Mouse (Mus musculus) midbrain, embryonic 13.5 days (tissue): ENCODE measurements around the gene Pigp. TPM values are rescaled to one million over a fixed set of nuclear protein-coding genes. Genes with fewer than 3 reads are reported as not detected.
A peak's percentile ranks its signal among the peaks of the same experiment; 100 is the strongest.

Experiments
- ATAC-seq: fragments of 200-750 bp; cut with Nextera tagmentation; 2 replicates; pipeline ENCODE4 v1.8.0; 2017; ENCODE audit warnings: mild to moderate bottlenecking, moderate TSS enrichment, moderate library complexity
- H3K27ac ChIP-seq: fragments of 300-500 bp; sonication (generic); 2 replicates; pipeline ENCODE4 v1.5.1; 2015; ENCODE audit warnings: inconsistent platforms, mild to moderate bottlenecking, moderate library complexity
- H3K27me3 ChIP-seq: fragments of 300-500 bp; sonication (generic); 2 replicates; pipeline ENCODE4 v1.6.1; 2015; ENCODE audit warnings: mild to moderate bottlenecking, inconsistent platforms
- H3K36me3 ChIP-seq: fragments of 300-500 bp; sonication (generic); 2 replicates; pipeline ENCODE4 v1.6.1; 2015; ENCODE audit warnings: mild to moderate bottlenecking, inconsistent platforms
- H3K4me1 ChIP-seq: fragments of 300-500 bp; sonication (generic); replicated peaks from 2 replicates; pipeline ENCODE4 v1.6.1; 2015; ENCODE audit warnings: inconsistent platforms
- H3K4me2 ChIP-seq: fragments of 300-500 bp; sonication (generic); replicated peaks from 2 replicates; pipeline ENCODE4 v1.6.1; 2015; ENCODE audit warnings: moderate library complexity, mild to moderate bottlenecking, inconsistent platforms
- H3K4me3 ChIP-seq: fragments of 300-500 bp; sonication (generic); replicated peaks from 2 replicates; pipeline ENCODE4 v1.5.1; 2015; ENCODE audit warnings: mild to moderate bottlenecking, inconsistent platforms
- H3K9ac ChIP-seq: fragments of 300-500 bp; sonication (generic); replicated peaks from 2 replicates; pipeline ENCODE4 v1.6.1; 2015; ENCODE audit warnings: mild to moderate bottlenecking, inconsistent platforms
- H3K9me3 ChIP-seq: fragments of 300-500 bp; sonication (generic); 2 replicates; pipeline ENCODE4 v1.6.1; 2016; ENCODE audit warnings: mild to moderate bottlenecking, inconsistent platforms
- WGBS: fragments of 180-500 bp; shearing (Covaris S2); methylation state at CpG from one replicate; pipeline ENCODE4 v1.1.7; 2015; 5-methylcytosine and 5-hydroxymethylcytosine counted together
- polyA plus RNA-seq: library from polyadenylated mRNA; unstranded; fragments of >200 nt; fragmentation: Nextera tagmentation; extraction: Ambion mirVana; gene quantifications from 2 replicates; pipeline ENCODE4 v1.2.1, GENCODE M21; 2015

Gene Pigp
- polyA plus RNA-seq, 1 experiment from 2014 or later = 134 TPM

- ATAC-seq = no peak
- Histone ChIP-seq H3K27me3 (no peaks in the 10 kb centered on the region), H3K4me3 (peak overlapping the region; percentile 63), H3K9me3 (no peaks in the 10 kb centered on the region), H3K36me3 (no peaks in the 10 kb centered on the region), H3K4me1 (peaks cover 23% of the 10 kb centered on the region), H3K9ac (peak overlapping the region; percentile 76; the same call in 1 of the 2 replicates), H3K27ac (peak overlapping the region; percentile 99), H3K4me2 (peak overlapping the region; percentile 53)
- 64% methylated on average over 4 of the region's 4 CpGs for WGBS
Observed at GRCm38 (mm10) chr16:94311931-94312330, 59.7 kb downstream of the Pigp start.

GRCm38 (mm10) chr16:94311416-94311815 lies 60.2 kb downstream of the Pigp start:
- H3K9ac ChIP-seq = peak overlapping the region; percentile 36; the same call in 1 of the 2 replicates
- 74% methylated on average over 1 of the region's 1 CpGs for WGBS
- H3K4me1 ChIP-seq = peaks cover 23% of the 10 kb centered on the region
- H3K9me3 ChIP-seq = no peaks in the 10 kb centered on the region
- peak overlapping the region; percentile 53 for H3K4me2 ChIP-seq
- H3K36me3 ChIP-seq = no peaks in the 10 kb centered on the region
- ATAC-seq = no peak
- H3K27me3 ChIP-seq = no peaks in the 10 kb centered on the region
- H3K27ac ChIP-seq = peak overlapping the region; percentile 99
- no peak overlapping the region; the same call in 1 of the 2 replicates for H3K4me3 ChIP-seq

GRCm38 (mm10) chr16:94309025-94309424 lies 62.6 kb downstream of the Pigp start:
- no peak for ATAC-seq
- H3K36me3 ChIP-seq = no peaks in the 10 kb centered on the region
- H3K4me1 ChIP-seq = peaks cover 18% of the 10 kb centered on the region
- no peak overlapping the region for H3K27ac ChIP-seq
- H3K27me3 ChIP-seq = 0 out of 2 replicates have a peak, but pooled peaks cover 1% of the 10 kb centered on the region
- WGBS = 88% methylated on average over 4 of the region's 4 CpGs
- no peak overlapping the region for H3K4me2 ChIP-seq
- peaks cover 6% of the 10 kb centered on the region for H3K9me3 ChIP-seq
- no peak overlapping the region for H3K9ac ChIP-seq
- no peak overlapping the region for H3K4me3 ChIP-seq

Other genes starting within 250 kb of the Pigp start
- 9.2 and 9.8 TPM in 2 replicates for gene Hlcs, start 58.3 kb downstream of the Pigp start, polyA plus RNA-seq
- 1.2 and 1.3 TPM in 2 replicates for gene Ripply3, start 43.4 kb downstream of the Pigp start, polyA plus RNA-seq
- 803 and 871 TPM in 2 replicates for gene Ttc3, start 1.2 kb downstream of the Pigp start, polyA plus RNA-seq
- 72.4 and 80.7 TPM in 2 replicates for gene Vps26c, start 155.0 kb upstream of the Pigp start, polyA plus RNA-seq
- gene Dyrk1a, start 198.2 kb upstream of the Pigp start, polyA plus RNA-seq = 11.7 and 12.7 TPM in 2 replicates